Mouse (Mus musculus) hindbrain, embryonic 14.5 days (tissue): ENCODE measurements around the gene Pip5k1b. TPM values are rescaled to one million over a fixed set of nuclear protein-coding genes. Genes with fewer than 3 reads are reported as not detected.
A peak's percentile ranks its signal among the peaks of the same experiment; 100 is the strongest.

ENCODE experiments used
- ATAC-seq: fragments of 200-750 bp; cut with Nextera tagmentation; 2 replicates; pipeline ENCODE4 v1.8.0; 2017; ENCODE audit warnings: moderate number of reproducible peaks, mild to moderate bottlenecking, moderate TSS enrichment, moderate library complexity; ENCODE audit not compliant: low FRiP score
- DNase-seq: peaks from one replicate; pipeline ENCODE4 v3.0.0-alpha.2; 2015; ENCODE audit warnings: low spot score
- H3K27ac ChIP-seq: fragments of 300-500 bp; sonication (generic); 2 replicates; pipeline ENCODE4 v1.5.1; 2014; ENCODE audit warnings: mild to moderate bottlenecking, moderate library complexity
- H3K27me3 ChIP-seq: fragments of 300-500 bp; sonication (generic); 2 replicates; pipeline ENCODE4 v1.6.1; 2014; ENCODE audit warnings: mild to moderate bottlenecking, low read length, mixed read lengths; ENCODE audit not compliant: control insufficient read depth, insufficient read depth
- H3K36me3 ChIP-seq: fragments of 300-500 bp; sonication (generic); replicated peaks from 2 replicates; pipeline ENCODE4 v1.6.1; 2014; ENCODE audit not compliant: control insufficient read depth, insufficient read depth
- H3K4me1 ChIP-seq: fragments of 300-500 bp; sonication (generic); replicated peaks from 2 replicates; pipeline ENCODE4 v1.6.1; 2014; ENCODE audit warnings: antibody characterized with exemption, low read length, mixed read lengths; ENCODE audit not compliant: control insufficient read depth, insufficient read depth
- H3K4me2 ChIP-seq: fragments of 300-500 bp; sonication (generic); replicated peaks from 2 replicates; pipeline ENCODE4 v1.6.1; 2014; ENCODE audit warnings: mild to moderate bottlenecking, moderate library complexity
- H3K4me3 ChIP-seq: fragments of 300-500 bp; sonication (generic); replicated peaks from 2 replicates; pipeline ENCODE4 v1.5.1; 2014; ENCODE audit warnings: mild to moderate bottlenecking, low read length
- H3K9ac ChIP-seq: fragments of 300-500 bp; sonication (generic); 2 replicates; pipeline ENCODE4 v1.6.1; 2014
- H3K9me3 ChIP-seq: fragments of 300-500 bp; sonication (generic); 2 replicates; pipeline ENCODE4 v1.6.1; 2016; ENCODE audit warnings: low read length; ENCODE audit not compliant: control insufficient read depth
- WGBS: fragments of 180-500 bp; shearing (Covaris S2); extraction: QIAGEN DNeasy Blood & Tissue Kit; methylation state at CpG from one replicate; pipeline ENCODE4 v1.1.7; 2014; 5-methylcytosine and 5-hydroxymethylcytosine counted together
- polyA plus RNA-seq: library from polyadenylated mRNA; unstranded; fragments of >200 nt; fragmentation: Nextera tagmentation; extraction: Ambion mirVana; gene quantifications from 2 replicates; pipeline ENCODE4 v1.2.1, GENCODE M21; 2014

Pip5k1b gene
- polyA plus RNA-seq, 1 experiment from 2014 or later = 3.9 TPM

DNA sequence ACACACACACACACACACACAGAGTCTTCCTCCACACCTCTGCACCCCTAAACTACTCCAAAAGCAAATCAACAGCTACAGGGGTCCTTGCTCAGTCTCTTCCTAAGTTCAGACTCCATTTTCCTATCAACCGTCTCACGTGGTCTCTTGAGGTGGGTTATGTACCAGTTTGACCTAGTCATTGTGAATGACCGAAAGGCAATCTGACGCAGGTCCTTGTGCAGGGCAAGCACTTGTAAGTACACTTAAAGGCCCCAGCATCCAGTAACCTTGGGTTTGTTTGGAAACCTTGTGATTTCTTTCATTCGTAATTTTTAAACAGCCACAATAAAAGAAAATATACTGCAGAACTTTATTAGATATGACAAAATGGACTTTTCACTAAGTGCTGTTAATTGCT lies 83.2 kb downstream of the Pip5k1b start:
- no peaks in the 10 kb centered on the region for H3K9me3 ChIP-seq
- no peak overlapping the region for H3K4me3 ChIP-seq
- 92% methylated on average over 5 of the region's 5 CpGs for WGBS

GRCm38 (mm10) chr19:24471538-24471937 lies 84.1 kb downstream of the Pip5k1b start:
- H3K9me3 ChIP-seq = no peaks in the 10 kb centered on the region
- H3K9ac ChIP-seq = no peak overlapping the region
- H3K4me3 ChIP-seq = no peak overlapping the region
- H3K27me3 ChIP-seq = no peaks in the 10 kb centered on the region
- ATAC-seq = no peak
- H3K4me2 ChIP-seq = no peak overlapping the region
- WGBS = 89% methylated on average over 6 of the region's 6 CpGs
- H3K4me1 ChIP-seq = peaks cover 21% of the 10 kb centered on the region
- H3K27ac ChIP-seq = no peak overlapping the region
- no peaks in the 10 kb centered on the region for H3K36me3 ChIP-seq
- no peak for DNase-seq

More for the DNA sequence above, 83.2 kb downstream of the Pip5k1b start:
- ATAC-seq (no peak), DNase-seq (no peak)
- H3K9ac ChIP-seq = no peak overlapping the region
- no peaks in the 10 kb centered on the region for H3K36me3 ChIP-seq
- H3K4me2 ChIP-seq = no peak overlapping the region
- H3K27me3 ChIP-seq = no peaks in the 10 kb centered on the region
- no peak overlapping the region for H3K27ac ChIP-seq
- H3K4me1 ChIP-seq = peaks cover 21% of the 10 kb centered on the region

DNA sequence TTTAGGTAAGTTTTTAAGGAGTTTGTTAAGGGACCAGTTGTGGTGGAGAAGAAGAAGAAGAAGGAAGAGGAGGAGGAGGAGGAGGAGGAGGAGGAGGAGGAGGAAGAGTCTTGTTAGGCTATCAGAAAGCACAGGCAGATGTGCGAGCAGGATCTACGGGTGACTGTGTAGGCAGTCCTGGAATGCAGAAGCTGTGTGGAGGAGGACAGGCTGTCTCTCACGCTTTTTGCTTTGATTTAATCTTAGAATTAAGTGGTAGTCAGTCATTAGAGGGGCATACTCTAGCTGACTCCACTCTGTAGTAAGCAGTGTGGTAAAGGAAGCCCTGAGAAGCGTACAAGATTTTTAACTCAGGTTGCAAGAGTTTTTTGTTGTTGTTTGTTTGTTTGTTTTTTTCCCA lies 86.5 kb downstream of the Pip5k1b start:
- 0 out of 2 replicates have a peak, but pooled peaks cover under 1% of the 10 kb centered on the region for H3K4me1 ChIP-seq
- no peak overlapping the region for H3K4me2 ChIP-seq
- no peak overlapping the region for H3K27ac ChIP-seq
- H3K4me3 ChIP-seq = no peak overlapping the region
- DNase-seq (no peak), ATAC-seq (no peak)
- H3K27me3 ChIP-seq = no peaks in the 10 kb centered on the region
- H3K9ac ChIP-seq = no peak overlapping the region
- WGBS = 60% methylated on average over 4 of the region's 4 CpGs
- no peaks in the 10 kb centered on the region for H3K36me3 ChIP-seq
- H3K9me3 ChIP-seq = no peaks in the 10 kb centered on the region

DNA sequence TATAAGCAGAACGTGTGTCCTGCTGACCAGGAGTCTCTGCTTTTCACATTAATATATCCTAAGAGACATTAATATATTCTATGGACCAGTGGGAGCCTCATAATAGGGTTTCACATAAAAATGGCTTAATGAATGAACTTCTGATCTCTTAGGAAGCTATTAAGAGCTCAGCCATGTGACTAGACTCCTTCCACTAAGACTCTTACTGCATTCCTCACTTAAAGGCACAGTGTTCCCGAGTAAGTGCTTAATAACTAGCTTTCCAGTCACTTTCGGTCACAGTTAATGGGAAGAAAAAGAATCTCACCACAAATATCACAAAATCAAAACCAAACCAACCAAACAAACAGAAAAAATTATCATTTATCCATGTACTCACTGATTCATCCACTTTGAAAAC lies 87.1 kb downstream of the Pip5k1b start:
- no peak for ATAC-seq
- Histone ChIP-seq H3K36me3 (no peaks in the 10 kb centered on the region), H3K4me2 (no peak overlapping the region), H3K27ac (no peak overlapping the region), H3K27me3 (no peaks in the 10 kb centered on the region), H3K9ac (no peak overlapping the region), H3K4me1 (no peaks in the 10 kb centered on the region), H3K9me3 (0 out of 2 replicates have a peak, but pooled peaks cover 3% of the 10 kb centered on the region), H3K4me3 (no peak overlapping the region)
- WGBS = 80% methylated on average over 3 of the region's 3 CpGs
- no peak for DNase-seq

GRCm38 (mm10) chr19:24463011-24463410 lies 92.7 kb downstream of the Pip5k1b start:
- no peaks in the 10 kb centered on the region for H3K27me3 ChIP-seq
- no peaks in the 10 kb centered on the region for H3K4me1 ChIP-seq
- 100% methylated on average over 2 of the region's 3 CpGs for WGBS
- no peak overlapping the region for H3K4me3 ChIP-seq
- H3K9me3 ChIP-seq = 0 out of 2 replicates have a peak, but pooled peaks cover 3% of the 10 kb centered on the region
- H3K36me3 ChIP-seq = no peaks in the 10 kb centered on the region
- DNase-seq (no peak), ATAC-seq (no peak)
- H3K27ac ChIP-seq = no peak overlapping the region
- no peak overlapping the region for H3K4me2 ChIP-seq
- H3K9ac ChIP-seq = no peak overlapping the region

DNA sequence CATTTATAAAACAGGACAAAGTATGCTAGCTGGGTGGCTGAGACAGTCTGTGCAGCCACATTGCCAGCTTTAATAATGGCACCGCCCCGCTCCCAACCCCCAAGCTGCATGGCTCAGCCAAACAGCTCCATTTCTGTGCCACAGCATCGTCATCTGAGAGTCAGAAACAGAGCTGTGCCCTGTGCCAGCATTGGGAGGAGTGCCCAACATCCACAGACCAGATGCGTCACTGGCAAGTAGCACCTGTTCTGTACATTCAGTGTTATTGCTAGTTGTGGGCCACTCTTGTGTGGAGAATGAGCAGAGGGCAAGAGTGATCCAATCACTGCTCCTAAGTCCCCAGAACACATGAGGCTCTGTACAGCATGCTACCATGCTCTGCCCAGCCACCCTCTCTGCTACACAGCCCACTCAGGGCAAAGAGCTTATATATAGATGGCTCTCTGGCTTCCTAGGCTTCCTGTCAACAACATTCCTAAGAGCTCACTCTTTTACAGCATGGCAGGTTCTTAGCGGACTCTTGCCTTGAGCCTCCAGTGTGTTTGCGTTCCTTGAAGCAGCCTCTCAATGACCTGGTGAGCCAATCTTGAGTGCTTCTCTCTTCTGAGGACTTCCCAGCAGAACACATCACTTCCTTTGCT lies 99.0 kb downstream of the Pip5k1b start:
- no peaks in the 10 kb centered on the region for H3K9me3 ChIP-seq
- H3K36me3 ChIP-seq = no peaks in the 10 kb centered on the region
- H3K9ac ChIP-seq = no peak overlapping the region
- H3K4me1 ChIP-seq = peaks cover 15% of the 10 kb centered on the region
- no peak for ATAC-seq
- no peak overlapping the region for H3K27ac ChIP-seq
- H3K27me3 ChIP-seq = no peaks in the 10 kb centered on the region
- WGBS = 90% methylated on average over 6 of the region's 6 CpGs
- no peak overlapping the region for H3K4me2 ChIP-seq
- H3K4me3 ChIP-seq = no peak overlapping the region
- no peak for DNase-seq

DNA sequence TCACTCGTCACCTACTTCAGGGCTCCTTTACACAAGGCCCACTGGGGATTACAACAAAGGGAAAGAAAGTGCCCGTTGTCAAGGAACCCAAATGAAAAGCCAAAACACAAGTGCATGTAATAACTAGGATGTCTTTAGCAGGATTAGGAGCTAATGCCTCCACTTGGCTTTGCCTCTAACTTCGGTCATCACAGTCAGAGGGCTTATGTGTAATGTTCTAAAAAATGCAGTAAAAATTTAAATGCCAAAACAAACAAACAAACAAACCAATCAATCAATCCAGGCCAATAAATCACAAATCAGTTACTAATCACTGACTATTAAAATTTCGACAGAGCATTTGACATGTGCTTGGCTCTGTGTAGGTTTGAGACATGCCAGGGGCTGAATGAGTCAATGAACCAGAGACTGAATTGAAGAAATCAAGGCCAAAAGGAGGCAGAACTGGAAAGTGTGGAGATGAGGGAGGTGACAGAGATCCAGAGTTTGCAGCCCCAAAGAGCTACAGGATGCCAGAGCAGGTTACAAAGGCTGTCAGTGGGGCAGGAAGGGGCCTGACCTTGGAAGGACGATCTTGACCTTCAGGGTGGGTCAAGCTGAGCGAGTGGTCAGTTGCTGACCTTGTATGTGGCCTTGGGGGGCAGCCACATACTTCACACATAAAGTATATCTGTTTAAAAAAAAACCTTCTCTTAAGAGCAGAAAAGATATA lies 100.3 kb downstream of the Pip5k1b start:
- Histone ChIP-seq H3K9ac (no peak overlapping the region), H3K27me3 (no peaks in the 10 kb centered on the region), H3K4me1 (peaks cover 15% of the 10 kb centered on the region), H3K4me2 (no peak overlapping the region), H3K27ac (no peak overlapping the region), H3K36me3 (no peaks in the 10 kb centered on the region), H3K4me3 (no peak overlapping the region), H3K9me3 (no peaks in the 10 kb centered on the region)
- DNase-seq (no peak), ATAC-seq (no peak)
- WGBS = 81% methylated on average over 6 of the region's 6 CpGs

GRCm38 (mm10) chr19:24454451-24454850 lies 101.2 kb downstream of the Pip5k1b start:
- DNase-seq = no peak
- no peaks in the 10 kb centered on the region for H3K36me3 ChIP-seq
- no peak overlapping the region for H3K4me3 ChIP-seq
- H3K27ac ChIP-seq = no peak overlapping the region
- no peaks in the 10 kb centered on the region for H3K9me3 ChIP-seq
- H3K27me3 ChIP-seq = no peaks in the 10 kb centered on the region
- H3K4me2 ChIP-seq = no peak overlapping the region
- ATAC-seq = no peak
- H3K9ac ChIP-seq = no peak overlapping the region
- 80% methylated on average over 2 of the region's 2 CpGs for WGBS
- H3K4me1 ChIP-seq = peaks cover 15% of the 10 kb centered on the region

- DNase-seq (peak; percentile 61), ATAC-seq (no peak)
- H3K4me3 ChIP-seq = 0 out of 2 replicates have a peak overlapping the region, but pooled peaks have one; percentile 6
- peaks cover 15% of the 10 kb centered on the region for H3K4me1 ChIP-seq
- WGBS = 17% methylated on average over 13 of the region's 13 CpGs
- no peaks in the 10 kb centered on the region for H3K36me3 ChIP-seq
- H3K4me2 ChIP-seq = peak overlapping the region; percentile 44
- H3K27me3 ChIP-seq = no peaks in the 10 kb centered on the region
- peak overlapping the region; percentile 41; the same call in 1 of the 2 replicates for H3K9ac ChIP-seq
- H3K27ac ChIP-seq = peak overlapping the region; percentile 29; the same call in 1 of the 2 replicates
- no peaks in the 10 kb centered on the region for H3K9me3 ChIP-seq
Observed at GRCm38 (mm10) chr19:24453379-24453778, 102.3 kb downstream of the Pip5k1b start.
